Mouse (Mus musculus): ENCODE measurements at regions not wholly inside any gene's neighbourhood (a gene's known extent, or its start where the extent isn't known, plus 50 kb on each side); places are given as distances from the start of the nearest gene placed in this dataset.

DNA sequence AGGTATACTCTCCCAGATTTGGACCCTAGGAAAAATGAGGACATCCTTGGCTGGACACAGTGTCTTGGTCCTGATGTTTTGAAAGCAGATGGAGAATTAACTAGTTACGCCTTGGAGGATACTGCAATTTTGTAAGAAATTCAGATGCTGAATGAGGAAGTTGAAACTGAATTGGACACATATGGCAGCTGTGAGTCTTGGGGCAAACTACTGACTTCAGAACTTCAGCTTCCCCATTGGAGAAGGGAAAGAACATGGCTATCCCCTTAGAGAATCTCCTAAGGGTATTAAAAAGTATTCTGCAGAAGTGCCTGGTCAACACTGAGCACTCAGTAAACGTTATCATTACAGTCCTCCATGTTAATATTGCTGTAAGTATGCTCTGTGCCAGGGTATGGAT lies 283.9 kb downstream of the Maf start:
- H3K27me3 ChIP-seq (ENCODE audit: control insufficient read depth in 1 of 2, insufficient read depth in 2 of 2, low read length in 2 of 2), result no peaks in the 10 kb centered on the region

DNA sequence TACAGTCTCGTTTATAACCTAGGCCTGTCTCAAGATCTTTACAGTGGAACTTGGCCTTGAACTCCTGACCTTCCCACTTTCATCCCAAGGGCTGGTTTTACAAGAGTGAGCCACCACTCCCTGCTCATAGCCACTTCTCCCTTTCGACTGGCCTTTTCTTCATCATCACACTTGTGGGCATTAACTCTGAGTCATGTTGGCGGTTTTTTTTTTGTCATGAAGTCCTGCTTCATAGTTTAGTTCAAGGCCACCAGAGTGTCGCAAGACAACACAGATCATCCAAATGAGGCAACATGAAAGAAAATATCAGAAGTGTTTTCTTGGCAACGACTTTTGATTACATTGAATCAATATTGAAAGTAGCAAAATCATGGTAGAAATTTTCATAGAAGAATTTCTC lies 284.5 kb downstream of the Maf start:
- no peaks in the 10 kb centered on the region for H3K4me1 ChIP-seq (ENCODE audit: control insufficient read depth in 1 of 2, insufficient read depth in 2 of 2, low read length in 2 of 2)
- TF ChIP-seq USF2 (IDR thresholded peaks at IDR 0.05; ENCODE audit: borderline replicate concordance in 1 of 2, insufficient read depth in 1 of 2, low read depth in 1 of 2, low read length in 2 of 2), result no peak
- TF ChIP-seq RCOR1 (IDR thresholded peaks at IDR 0.05; ENCODE audit: low read depth, low read length), result no peak
- TF ChIP-seq POLR2A (IDR thresholded peaks at IDR 0.05; ENCODE audit: control insufficient read depth in 1 of 2, insufficient read depth in 1 of 2, low read depth in 1 of 2, low read length in 2 of 2, poor library complexity in 1 of 2), result no peak
- TF ChIP-seq BHLHE40 (IDR thresholded peaks at IDR 0.05; ENCODE audit: borderline replicate concordance, low read depth, low read length), result no peak
- no peak for TF ChIP-seq SIN3A (IDR thresholded peaks at IDR 0.05; ENCODE audit: low read length)
- no peak for TF ChIP-seq CHD2 (IDR thresholded peaks at IDR 0.05; ENCODE audit: low read length)
- no peak for TF ChIP-seq E2F4 (IDR thresholded peaks at IDR 0.05; ENCODE audit: borderline replicate concordance, low read depth, low read length)
- no peak for TF ChIP-seq HCFC1 (IDR thresholded peaks at IDR 0.05; ENCODE audit: low read depth, low read length)
- TF ChIP-seq TBP (IDR thresholded peaks at IDR 0.05; ENCODE audit: low read depth, low read length), result no peak
- no peak for TF ChIP-seq MAX (IDR thresholded peaks at IDR 0.05; ENCODE audit: low read length)
- no peak for TF ChIP-seq MXI1 (IDR thresholded peaks at IDR 0.05; ENCODE audit: low read depth, low read length)
- TF ChIP-seq ZNF384 (IDR thresholded peaks at IDR 0.05; ENCODE audit: low read depth, low read length), result no peak
- TF ChIP-seq ZMIZ1 (IDR thresholded peaks at IDR 0.05; ENCODE audit: low read depth, low read length), result no peak
- no peak for TF ChIP-seq GABPA (IDR thresholded peaks at IDR 0.05; ENCODE audit: low read depth, low read length)
- no peak for TF ChIP-seq POLR2AphosphoS2 (IDR thresholded peaks at IDR 0.05; ENCODE audit: low read length)
- no peak for TF ChIP-seq MAZ (IDR thresholded peaks at IDR 0.05; ENCODE audit: low read depth, low read length)
- no peak for TF ChIP-seq TAL1 (IDR thresholded peaks at IDR 0.05; ENCODE audit: low read length)
- no peak for TF ChIP-seq ETS1 (IDR thresholded peaks at IDR 0.05; ENCODE audit: low read depth, low read length)
- H3K79me2 ChIP-seq (ENCODE audit: control insufficient read depth, insufficient read depth, low read length, poor library complexity), result no peaks in the 10 kb centered on the region
- no peaks in the 10 kb centered on the region for H3K27me3 ChIP-seq (ENCODE audit: control insufficient read depth in 1 of 2, insufficient read depth in 2 of 2, low read length in 2 of 2)
- no peaks in the 10 kb centered on the region for H3K9me3 ChIP-seq (replicated peaks; ENCODE audit: insufficient read depth, low read length)
- no peak overlapping the region for H3K4me3 ChIP-seq (ENCODE audit: control insufficient read depth in 1 of 2, insufficient read depth in 1 of 2, low read depth in 2 of 2, low read length in 2 of 2)
- no peak overlapping the region for H3K9ac ChIP-seq (ENCODE audit: control insufficient read depth, low read depth, low read length, poor library complexity, severe bottlenecking)
- no peak overlapping the region for H3K27ac ChIP-seq (ENCODE audit: control insufficient read depth, low read depth, low read length)
- no peaks in the 10 kb centered on the region for H3K36me3 ChIP-seq (ENCODE audit: control insufficient read depth in 1 of 2, insufficient read depth in 2 of 2, low read length in 2 of 2)
- DNase-seq (ENCODE audit: low read depth, low spot score), result no peak

More for the DNA sequence above, 283.9 kb downstream of the Maf start:
- no peak for TF ChIP-seq NRF1 (IDR thresholded peaks at IDR 0.05; ENCODE audit: insufficient read depth, low read depth, low read length, poor library complexity, severe bottlenecking)
- TF ChIP-seq MYB (IDR thresholded peaks at IDR 0.05; ENCODE audit: low read depth, low read length), result no peak
- no peak for TF ChIP-seq KAT2A (conservative IDR thresholded peaks at IDR 0.05; ENCODE audit: low read depth, low read length)
- no peak for TF ChIP-seq UBTF (IDR thresholded peaks at IDR 0.05; ENCODE audit: borderline replicate concordance, insufficient read depth, low read depth, low read length)
- TF ChIP-seq ZC3H11A (IDR thresholded peaks at IDR 0.05; ENCODE audit: low read depth, low read length), result no peak
- no peak for TF ChIP-seq GATA1 (IDR thresholded peaks at IDR 0.05; ENCODE audit: low read depth, low read length)
- no peak for TF ChIP-seq MXI1 (IDR thresholded peaks at IDR 0.05; ENCODE audit: low read depth, low read length)
- no peak for TF ChIP-seq MAZ (IDR thresholded peaks at IDR 0.05; ENCODE audit: low read depth, low read length)
- no peak for TF ChIP-seq ZKSCAN1 (IDR thresholded peaks at IDR 0.05; ENCODE audit: low read depth, low read length)
- no peak for TF ChIP-seq ZNF384 (IDR thresholded peaks at IDR 0.05; ENCODE audit: low read depth, low read length)
- TF ChIP-seq TAL1 (IDR thresholded peaks at IDR 0.05; ENCODE audit: low read length), result no peak
- no peak for TF ChIP-seq ZMIZ1 (IDR thresholded peaks at IDR 0.05; ENCODE audit: low read depth, low read length)
- no peak for TF ChIP-seq SIN3A (IDR thresholded peaks at IDR 0.05; ENCODE audit: low read length)
- TF ChIP-seq EP300 (IDR thresholded peaks at IDR 0.05; ENCODE audit: low read depth in 1 of 2, low read length in 2 of 2), result no peak
- TF ChIP-seq TCF12 (IDR thresholded peaks at IDR 0.05; ENCODE audit: low read depth, low read length), result no peak
- TF ChIP-seq MYC (IDR thresholded peaks at IDR 0.05; ENCODE audit: low read depth, low read length), result no peak
- no peak for TF ChIP-seq MAX (IDR thresholded peaks at IDR 0.05; ENCODE audit: low read length)
- H3K9me3 ChIP-seq (replicated peaks; ENCODE audit: insufficient read depth, low read length), result no peaks in the 10 kb centered on the region
- DNase-seq (ENCODE audit: low read depth, low spot score), result no peak
- no peak overlapping the region for H3K9ac ChIP-seq (ENCODE audit: control insufficient read depth, low read depth, low read length, poor library complexity, severe bottlenecking)
- H3K4me1 ChIP-seq (ENCODE audit: control insufficient read depth in 1 of 2, insufficient read depth in 2 of 2, low read length in 2 of 2), result no peaks in the 10 kb centered on the region
- no peaks in the 10 kb centered on the region for H3K36me3 ChIP-seq (ENCODE audit: control insufficient read depth in 1 of 2, insufficient read depth in 2 of 2, low read length in 2 of 2)
- no peaks in the 10 kb centered on the region for H3K79me2 ChIP-seq (ENCODE audit: control insufficient read depth, insufficient read depth, low read length, poor library complexity)
- H3K4me3 ChIP-seq (ENCODE audit: control insufficient read depth in 1 of 2, insufficient read depth in 1 of 2, low read depth in 2 of 2, low read length in 2 of 2), result no peak overlapping the region
- H3K27ac ChIP-seq (ENCODE audit: control insufficient read depth, low read depth, low read length), result no peak overlapping the region

Data from MEL (cell line).